Mouse (Mus musculus): ENCODE results near the gene Snrnp25. TPM values are rescaled to one million over a fixed set of nuclear protein-coding genes. Genes with fewer than 3 reads are reported as not detected.
A peak's percentile ranks its signal among the peaks of the same experiment; 100 is the strongest.

Gene Snrnp25
- 30.4 and 32.3 TPM in 2 replicates for polyA plus RNA-seq (2011; ENCODE audit: insufficient read depth, insufficient read length, low read depth, missing spikeins)

DNA sequence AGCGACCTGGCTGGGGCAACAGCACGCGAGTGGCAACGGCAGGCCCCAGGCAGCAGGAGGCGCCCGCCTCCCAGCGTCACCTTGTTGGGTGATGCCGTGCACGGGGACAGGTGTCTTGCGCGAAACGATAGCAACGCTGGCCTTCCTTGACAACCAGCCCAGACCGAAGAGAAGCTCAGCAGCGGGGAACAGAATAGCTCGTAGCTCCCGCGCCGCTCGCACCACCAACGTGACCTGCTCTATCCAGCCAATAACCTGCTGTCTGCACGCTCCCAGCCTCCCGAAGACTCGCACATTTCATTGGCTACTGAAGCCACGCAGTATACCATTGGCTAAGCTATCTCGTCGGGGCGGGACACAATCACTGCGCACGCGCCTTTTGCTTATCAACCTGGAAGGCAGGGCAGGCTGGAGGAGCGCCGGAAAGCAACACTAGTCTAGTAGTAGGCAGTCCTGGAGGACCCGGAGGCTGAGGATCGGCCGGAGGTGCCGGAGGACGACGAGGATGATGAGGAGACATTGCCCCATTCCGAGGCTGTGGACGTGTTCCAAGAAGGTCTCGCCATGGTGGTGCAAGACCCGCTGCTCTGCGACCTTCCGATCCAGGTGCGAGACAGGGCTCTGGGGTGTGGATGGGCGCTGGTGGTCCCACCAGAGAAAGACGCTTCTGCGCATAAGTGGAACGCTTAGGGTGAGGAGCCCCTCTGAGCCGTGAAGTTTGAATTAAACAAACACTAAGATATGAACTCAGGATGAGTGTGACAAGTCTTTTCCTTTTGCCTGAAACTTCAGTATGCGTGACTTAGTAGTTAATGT lies at the start of gene Snrnp25:
Snrnp25 (plus strand) TSS at position 358 of the 816 bp plus-strand sequence.
- no peak within 1 kb of the TSS for H3K27ac ChIP-seq (ENCODE audit: insufficient read depth, low read length)
- H3K27me3 ChIP-seq (ENCODE audit: control insufficient read depth, insufficient read depth, low read length, poor library complexity, severe bottlenecking), result no peaks in the 10 kb centered on the region
- H3K4me3 ChIP-seq (ENCODE audit: low read depth, low read length), result peak within 1 kb of the TSS; percentile 82
- H3K9ac ChIP-seq (ENCODE audit: low read depth, poor library complexity, severe bottlenecking), result peak within 1 kb of the TSS; percentile 54
- TF ChIP-seq EP300 (IDR thresholded peaks at IDR 0.05; ENCODE audit: insufficient read depth, low read depth, low read length) (0 out of 2 replicates have a peak, but pooled peaks have one; percentile 3), POLR2A (IDR thresholded peaks at IDR 0.05; ENCODE audit: insufficient read depth, low read length) (peak; percentile 57), CTCF (IDR thresholded peaks at IDR 0.05; ENCODE audit: low read depth, low read length) (peak; percentile 62)
- H3K9me3 ChIP-seq (replicated peaks; ENCODE audit: control insufficient read depth, insufficient read depth, low read length, poor library complexity, severe bottlenecking), result no peaks in the 10 kb centered on the region
- H3K4me1 ChIP-seq (ENCODE audit: control insufficient read depth, insufficient read depth, low read length), result no peaks in the 10 kb centered on the region
- peaks cover 6% of the 10 kb centered on the region; the same call in 1 of the 2 replicates for H3K36me3 ChIP-seq (ENCODE audit: control insufficient read depth, insufficient read depth, low read length, poor library complexity, severe bottlenecking)

DNA sequence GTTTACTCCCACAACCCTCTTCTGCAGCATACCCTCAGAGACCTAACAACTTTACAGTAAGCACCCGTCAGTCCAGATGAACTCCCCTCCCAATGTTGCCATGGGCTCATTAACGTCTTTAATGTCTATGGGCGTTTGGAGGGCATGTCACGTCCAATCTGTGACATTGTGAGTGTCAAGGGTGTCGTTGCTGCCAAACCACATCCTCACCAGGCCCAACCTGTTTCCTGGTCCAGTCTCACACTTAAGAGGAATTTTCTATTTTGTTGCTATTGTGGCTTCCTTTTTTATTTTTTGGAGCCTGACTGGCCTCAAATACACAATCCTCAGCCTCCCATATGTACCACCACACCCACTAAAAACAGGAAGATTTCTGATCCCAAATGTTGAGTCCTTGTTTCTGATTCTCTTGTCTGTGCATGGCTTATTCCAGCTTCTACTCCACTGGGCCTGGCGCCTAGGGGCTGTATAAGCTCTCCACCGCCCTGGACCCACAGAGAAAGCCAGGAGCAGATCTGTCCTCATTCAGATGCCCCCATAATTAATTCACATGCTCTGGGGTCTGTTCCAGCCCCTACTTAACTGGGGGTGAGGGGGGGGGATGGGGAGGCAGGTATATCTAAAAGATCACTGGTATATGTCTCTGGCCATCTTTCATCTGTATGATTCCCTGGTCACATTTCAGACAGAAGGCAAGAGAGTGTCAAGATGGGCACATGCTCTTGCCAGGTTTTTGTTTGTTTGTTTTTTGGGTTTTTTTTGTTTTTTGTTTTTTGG lies 48.2 kb upstream of the Snrnp25 start:
- Histone ChIP-seq H3K9me3 (replicated peaks; ENCODE audit: control insufficient read depth, insufficient read depth, low read length, poor library complexity, severe bottlenecking) (no peaks in the 10 kb centered on the region), H3K9ac (ENCODE audit: low read depth, poor library complexity, severe bottlenecking) (no peak overlapping the region), H3K4me1 (ENCODE audit: control insufficient read depth, insufficient read depth, low read length) (peaks cover 2% of the 10 kb centered on the region), H3K36me3 (ENCODE audit: control insufficient read depth, insufficient read depth, low read length, poor library complexity, severe bottlenecking) (no peaks in the 10 kb centered on the region), H3K27me3 (ENCODE audit: control insufficient read depth, insufficient read depth, low read length, poor library complexity, severe bottlenecking) (no peaks in the 10 kb centered on the region), H3K27ac (ENCODE audit: insufficient read depth, low read length) (no peak overlapping the region), H3K4me3 (ENCODE audit: low read depth, low read length) (no peak overlapping the region)
- no peak for TF ChIP-seq CTCF (IDR thresholded peaks at IDR 0.05; ENCODE audit: low read depth, low read length)
- TF ChIP-seq EP300 (IDR thresholded peaks at IDR 0.05; ENCODE audit: insufficient read depth, low read depth, low read length), result no peak
- no peak for TF ChIP-seq POLR2A (IDR thresholded peaks at IDR 0.05; ENCODE audit: insufficient read depth, low read length)

DNA sequence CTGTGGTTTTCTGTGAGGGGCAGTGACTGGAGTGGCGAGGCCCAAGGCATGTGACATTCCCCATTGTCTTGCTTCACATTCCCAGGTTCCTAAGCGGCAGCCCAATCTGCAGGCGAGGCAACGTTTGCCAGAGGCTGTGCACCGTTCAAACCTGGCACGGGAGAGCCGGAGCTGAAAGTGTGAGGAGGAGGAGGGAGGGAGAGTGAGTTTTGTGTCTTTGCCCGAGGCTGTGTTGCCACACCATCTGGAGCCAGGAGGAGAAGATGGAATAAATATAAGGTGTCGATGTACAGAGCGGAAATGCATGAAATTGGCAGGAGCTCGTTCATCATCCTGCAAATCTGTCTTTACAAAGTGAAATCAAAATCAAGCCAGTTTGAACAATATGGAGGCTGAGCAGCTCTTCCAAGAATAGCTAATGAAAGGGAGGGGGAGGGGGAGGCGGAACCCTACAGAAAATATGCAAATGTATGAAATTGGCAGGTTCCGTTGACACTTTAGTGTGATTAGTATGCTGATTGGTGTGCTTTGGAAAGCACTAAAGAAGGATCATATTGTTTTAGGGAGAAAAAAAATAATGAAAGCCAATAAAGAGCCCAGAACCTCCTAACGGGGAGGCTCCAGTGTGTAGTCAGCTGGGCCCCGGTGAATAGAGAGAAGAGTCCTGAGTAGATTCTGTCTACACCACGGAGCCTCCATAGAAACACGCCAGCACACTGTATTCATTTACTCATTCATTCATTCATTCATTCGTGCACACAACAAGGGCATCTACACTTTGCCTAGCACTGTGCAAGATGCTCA lies 47.2 kb upstream of the Snrnp25 start:
- Histone ChIP-seq H3K27ac (ENCODE audit: insufficient read depth, low read length) (no peak overlapping the region), H3K27me3 (ENCODE audit: control insufficient read depth, insufficient read depth, low read length, poor library complexity, severe bottlenecking) (no peaks in the 10 kb centered on the region), H3K36me3 (ENCODE audit: control insufficient read depth, insufficient read depth, low read length, poor library complexity, severe bottlenecking) (no peaks in the 10 kb centered on the region), H3K9me3 (replicated peaks; ENCODE audit: control insufficient read depth, insufficient read depth, low read length, poor library complexity, severe bottlenecking) (no peaks in the 10 kb centered on the region), H3K4me3 (ENCODE audit: low read depth, low read length) (no peak overlapping the region), H3K9ac (ENCODE audit: low read depth, poor library complexity, severe bottlenecking) (no peak overlapping the region), H3K4me1 (ENCODE audit: control insufficient read depth, insufficient read depth, low read length) (peaks cover 2% of the 10 kb centered on the region)
- TF ChIP-seq CTCF (IDR thresholded peaks at IDR 0.05; ENCODE audit: low read depth, low read length) (no peak), POLR2A (IDR thresholded peaks at IDR 0.05; ENCODE audit: insufficient read depth, low read length) (no peak), EP300 (IDR thresholded peaks at IDR 0.05; ENCODE audit: insufficient read depth, low read depth, low read length) (no peak)

DNA sequence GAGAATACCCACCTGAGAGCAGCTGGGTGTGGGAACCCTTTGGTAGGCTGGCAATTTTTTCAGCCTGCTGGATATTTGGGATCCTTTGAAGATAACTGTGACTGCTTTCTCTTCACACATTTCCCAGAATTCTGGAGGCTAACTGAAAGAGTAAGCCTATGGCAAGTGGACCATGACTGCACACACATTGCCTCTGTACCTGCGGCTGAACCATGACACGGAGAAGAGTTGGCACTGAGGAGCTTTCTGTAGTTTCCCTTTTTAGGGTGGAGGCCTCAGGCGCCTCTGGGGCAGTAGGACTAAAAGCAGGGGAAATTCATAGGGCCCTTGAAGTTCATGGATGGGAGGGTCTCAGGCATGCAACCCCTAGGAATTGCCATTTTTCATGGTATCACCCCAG lies 46.0 kb upstream of the Snrnp25 start:
- Histone ChIP-seq H3K36me3 (ENCODE audit: control insufficient read depth, insufficient read depth, low read length, poor library complexity, severe bottlenecking) (no peaks in the 10 kb centered on the region), H3K4me1 (ENCODE audit: control insufficient read depth, insufficient read depth, low read length) (peaks cover 2% of the 10 kb centered on the region), H3K4me3 (ENCODE audit: low read depth, low read length) (no peak overlapping the region), H3K9me3 (replicated peaks; ENCODE audit: control insufficient read depth, insufficient read depth, low read length, poor library complexity, severe bottlenecking) (no peaks in the 10 kb centered on the region), H3K27ac (ENCODE audit: insufficient read depth, low read length) (no peak overlapping the region), H3K9ac (ENCODE audit: low read depth, poor library complexity, severe bottlenecking) (no peak overlapping the region), H3K27me3 (ENCODE audit: control insufficient read depth, insufficient read depth, low read length, poor library complexity, severe bottlenecking) (no peaks in the 10 kb centered on the region)
- TF ChIP-seq POLR2A (IDR thresholded peaks at IDR 0.05; ENCODE audit: insufficient read depth, low read length) (no peak), CTCF (IDR thresholded peaks at IDR 0.05; ENCODE audit: low read depth, low read length) (no peak), EP300 (IDR thresholded peaks at IDR 0.05; ENCODE audit: insufficient read depth, low read depth, low read length) (no peak)

DNA sequence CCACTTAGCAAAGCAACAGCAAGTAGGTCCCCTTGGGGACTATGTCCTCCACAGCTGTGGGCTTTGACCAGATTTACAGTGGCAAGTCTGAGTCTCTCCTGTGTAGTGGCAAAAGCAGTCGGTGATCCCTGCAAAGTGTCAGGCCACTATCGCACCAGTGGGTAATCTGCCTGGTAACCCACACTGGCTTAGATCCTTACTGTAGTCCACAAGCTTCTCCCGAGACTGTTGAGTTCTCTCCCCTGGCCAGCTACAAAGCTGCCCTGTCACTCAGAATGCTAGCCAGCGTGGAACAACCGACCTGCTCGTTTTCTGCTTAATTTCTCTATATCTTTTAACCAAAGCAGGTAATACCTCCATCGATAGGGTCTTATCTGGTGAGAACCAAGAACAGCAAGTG lies 44.9 kb upstream of the Snrnp25 start:
- Histone ChIP-seq H3K36me3 (ENCODE audit: control insufficient read depth, insufficient read depth, low read length, poor library complexity, severe bottlenecking) (no peaks in the 10 kb centered on the region), H3K4me1 (ENCODE audit: control insufficient read depth, insufficient read depth, low read length) (peaks cover 2% of the 10 kb centered on the region)

More for the DNA sequence above, 44.9 kb upstream of the Snrnp25 start:
- no peaks in the 10 kb centered on the region for H3K9me3 ChIP-seq (replicated peaks; ENCODE audit: control insufficient read depth, insufficient read depth, low read length, poor library complexity, severe bottlenecking)
- no peaks in the 10 kb centered on the region for H3K27me3 ChIP-seq (ENCODE audit: control insufficient read depth, insufficient read depth, low read length, poor library complexity, severe bottlenecking)
- H3K27ac ChIP-seq (ENCODE audit: insufficient read depth, low read length), result no peak overlapping the region
- no peak overlapping the region for H3K4me3 ChIP-seq (ENCODE audit: low read depth, low read length)
- H3K9ac ChIP-seq (ENCODE audit: low read depth, poor library complexity, severe bottlenecking), result no peak overlapping the region
- no peak for TF ChIP-seq CTCF (IDR thresholded peaks at IDR 0.05; ENCODE audit: low read depth, low read length)
- TF ChIP-seq EP300 (IDR thresholded peaks at IDR 0.05; ENCODE audit: insufficient read depth, low read depth, low read length), result no peak
- no peak for TF ChIP-seq POLR2A (IDR thresholded peaks at IDR 0.05; ENCODE audit: insufficient read depth, low read length)

All from ES-Bruce4 (cell line).